Mouse (Mus musculus) erythroblast, embryonic 14.5 days (primary cell): ENCODE measurements around the gene Nrxn2.

Experiments used
- GATA1 ChIP-seq: IDR thresholded peaks from 2 replicates; pipeline ENCODE4 v1.6.1; 2012; ENCODE audit warnings: low read length, inconsistent platforms, mixed read lengths
- TAL1 ChIP-seq: IDR thresholded peaks from 3 replicates; pipeline ENCODE4 v1.6.1; 2012; ENCODE audit warnings: low read length, inconsistent platforms, mixed read lengths

DNA sequence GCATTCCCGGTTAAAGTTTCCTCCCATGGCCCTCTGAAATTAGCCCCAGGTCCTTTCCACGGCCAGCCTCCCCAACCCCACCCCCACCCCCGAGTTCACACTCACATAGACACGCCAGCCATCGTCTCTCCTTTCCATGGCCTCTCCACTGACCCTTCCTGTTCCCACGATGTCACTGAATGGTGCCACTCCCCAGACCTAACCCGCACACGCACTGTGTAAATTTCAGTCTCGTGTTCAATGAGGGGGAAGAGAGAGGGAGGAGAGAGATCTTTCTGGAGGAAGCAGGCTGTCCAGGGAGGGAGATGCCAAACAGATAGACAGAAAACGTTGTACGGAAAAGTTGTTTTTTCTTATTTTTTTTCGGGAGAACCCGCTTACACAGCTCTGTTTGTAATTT lies 111.8 kb downstream of the Nrxn2 start:
- no peak for TF ChIP-seq GATA1
- TF ChIP-seq TAL1: no peak
